Mouse (Mus musculus) kidney, postnatal 0 days (tissue): Measurements from ENCODE around the gene Slc25a35. TPM values are rescaled to one million over a fixed set of nuclear protein-coding genes. Genes with fewer than 3 reads are reported as not detected.

ENCODE experiments used
- ATAC-seq: fragments of 200-750 bp; cut with Nextera tagmentation; replicated peaks from 2 replicates; pipeline ENCODE4 v1.8.0; 2017; ENCODE audit warnings: low read depth, moderate number of reproducible peaks, moderate TSS enrichment, moderate library complexity; ENCODE audit not compliant: low FRiP score
- DNase-seq: peaks from one replicate; pipeline ENCODE4 v3.0.0-alpha.2; 2016; ENCODE audit warnings: low spot score
- H3K27ac ChIP-seq: fragments of 300-500 bp; sonication (generic); 2 replicates; pipeline ENCODE4 v1.5.1; 2014; ENCODE audit warnings: mild to moderate bottlenecking
- H3K27me3 ChIP-seq: fragments of 300-500 bp; sonication (generic); 2 replicates; pipeline ENCODE4 v1.6.1; 2014; ENCODE audit warnings: low read length, mixed read lengths; ENCODE audit not compliant: insufficient read depth
- H3K36me3 ChIP-seq: fragments of 300-500 bp; sonication (generic); 2 replicates; pipeline ENCODE4 v1.6.1; 2014; ENCODE audit warnings: low read length, mixed read lengths; ENCODE audit not compliant: insufficient read depth
- H3K4me1 ChIP-seq: fragments of 300-500 bp; sonication (generic); replicated peaks from 2 replicates; pipeline ENCODE4 v1.6.1; 2014; ENCODE audit warnings: antibody characterized with exemption, low read length, mixed read lengths; ENCODE audit not compliant: insufficient read depth
- H3K4me2 ChIP-seq: fragments of 300-500 bp; sonication (generic); 2 replicates; pipeline ENCODE4 v1.6.1; 2014; ENCODE audit warnings: mild to moderate bottlenecking, low read length, moderate library complexity, mixed read lengths
- H3K4me3 ChIP-seq: fragments of 300-500 bp; sonication (generic); replicated peaks from 2 replicates; pipeline ENCODE4 v1.5.1; 2014; ENCODE audit warnings: low read depth, low read length
- H3K9ac ChIP-seq: fragments of 300-500 bp; sonication (generic); 2 replicates; pipeline ENCODE4 v1.6.1; 2014; ENCODE audit warnings: low read depth, low read length
- H3K9me3 ChIP-seq: fragments of 300-500 bp; sonication (generic); replicated peaks from 2 replicates; pipeline ENCODE4 v1.6.1; 2016; ENCODE audit warnings: low read length, inconsistent platforms, mixed read lengths
- CTCF ChIP-seq: IDR thresholded peaks from 2 replicates; pipeline ENCODE4 v1.5.1; 2016; ENCODE audit warnings: antibody characterized with exemption, low read depth, mild to moderate bottlenecking, moderate library complexity
- WGBS: fragments of 180-500 bp; shearing (Covaris S2); extraction: QIAGEN DNeasy Blood & Tissue Kit; methylation state at CpG from one replicate; pipeline ENCODE4 v1.1.7; 2014; 5-methylcytosine and 5-hydroxymethylcytosine counted together
- microRNA-seq: library from miRNA; unstranded; fragments of <30 nt; microRNA quantifications from one replicate; pipeline ENCODE4, GENCODE M21; 2016
- polyA plus RNA-seq: library from polyadenylated mRNA; unstranded; fragments of >200 nt; fragmentation: Nextera tagmentation; extraction: Ambion mirVana; gene quantifications from 2 replicates; pipeline ENCODE4 v1.2.1, GENCODE M21; 2015

Gene Slc25a35
- polyA plus RNA-seq, 1 experiment from 2014 or later, result 11.5 TPM

- H3K4me2 ChIP-seq, result peak within 1 kb of the TSS; percentile 77
- peak within 1 kb of the TSS; percentile 75 for H3K9ac ChIP-seq
- no peaks in the 10 kb centered on the region for H3K9me3 ChIP-seq
- peak; percentile 94 for ATAC-seq
- H3K36me3 ChIP-seq, result no peaks in the 10 kb centered on the region
- peaks cover 10% of the 10 kb centered on the region for H3K4me1 ChIP-seq
- no peaks in the 10 kb centered on the region for H3K27me3 ChIP-seq
- TF ChIP-seq CTCF, result peak; percentile 71
- H3K4me3 ChIP-seq, result peak within 1 kb of the TSS; percentile 57
- peak; percentile 98 for DNase-seq
- 2% methylated on average over 38 of the region's 38 CpGs for WGBS
- peak within 1 kb of the TSS; percentile 83 for H3K27ac ChIP-seq
These were observed 47.9 kb downstream of the Slc25a35 start, which contains the start of gene Ctc1 for GRCm38 (mm10) chr11:69015644-69016441. TSS of gene Ctc1 (plus strand) at chr11:69015911.

DNA sequence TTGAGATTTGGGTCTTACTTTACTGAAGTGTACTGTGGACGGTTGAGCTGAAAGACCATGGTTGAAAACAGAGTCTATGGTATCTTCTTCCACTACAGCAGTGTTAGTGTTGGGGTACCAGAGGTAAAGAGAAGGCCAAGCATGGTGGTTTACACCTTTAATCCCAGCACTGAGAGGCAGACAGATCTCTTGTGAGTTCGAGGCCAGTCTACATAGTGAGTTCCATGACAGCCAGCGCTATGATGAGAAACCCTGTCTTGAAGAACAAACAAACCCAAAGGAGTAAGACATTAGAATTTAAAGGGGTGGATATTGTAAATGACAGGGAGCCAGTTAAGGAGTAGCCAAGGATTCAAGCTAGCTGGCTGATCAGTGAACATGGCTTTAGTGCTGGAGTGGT is 48.8 kb downstream of the Slc25a35 start:
- Histone ChIP-seq H3K36me3 (peaks cover 6% of the 10 kb centered on the region; the same call in 1 of the 2 replicates), H3K4me1 (peaks cover 6% of the 10 kb centered on the region), H3K4me3 (peak overlapping the region; percentile 57), H3K9me3 (no peaks in the 10 kb centered on the region), H3K4me2 (peak overlapping the region; percentile 77), H3K9ac (peak overlapping the region; percentile 75), H3K27ac (peak overlapping the region; percentile 83; the same call in 1 of the 2 replicates), H3K27me3 (no peaks in the 10 kb centered on the region)
- WGBS, result 74% methylated on average over 3 of the region's 3 CpGs
- ATAC-seq, result no peak
- DNase-seq, result no peak
- no peak for TF ChIP-seq CTCF

DNA sequence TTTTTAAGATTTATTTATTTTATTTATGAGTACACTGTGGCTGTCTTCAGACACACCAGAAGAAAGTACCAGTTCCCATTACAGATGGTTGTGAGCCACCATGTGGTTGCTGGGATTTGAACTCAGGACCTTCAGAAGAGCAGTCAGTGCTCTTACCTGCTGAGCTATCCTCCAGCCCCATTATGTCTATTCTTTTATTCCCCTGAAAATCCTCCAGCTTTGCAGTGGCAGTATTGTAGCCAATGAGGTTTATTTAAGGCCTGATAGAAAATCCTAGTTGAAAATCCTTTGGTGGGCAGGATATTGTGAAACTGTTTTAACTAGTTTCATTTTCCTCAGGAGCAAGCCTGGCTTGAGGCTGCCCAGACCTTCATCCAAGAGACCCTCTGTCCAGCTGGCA is 52.8 kb downstream of the Slc25a35 start:
- Histone ChIP-seq H3K27me3 (no peaks in the 10 kb centered on the region), H3K4me2 (no peak overlapping the region)
- no peak for ATAC-seq

More for the DNA sequence above, 52.8 kb downstream of the Slc25a35 start:
- H3K9me3 ChIP-seq, result no peaks in the 10 kb centered on the region
- H3K4me1 ChIP-seq, result peaks cover 6% of the 10 kb centered on the region
- peaks cover 40% of the 10 kb centered on the region; the same call in 1 of the 2 replicates for H3K36me3 ChIP-seq
- no peak overlapping the region for H3K4me3 ChIP-seq
- H3K27ac ChIP-seq, result no peak overlapping the region
- no peak overlapping the region for H3K9ac ChIP-seq
- TF ChIP-seq CTCF, result no peak
- no peak for DNase-seq

Small RNA genes within 50 kb of the gene (microRNA-seq; reads per million reads assigned to microRNA genes)
- gene Mir3062, result 1.0 reads per million

Other genes starting within 250 kb of the Slc25a35 start
- gene Ndel1, start 96.3 kb upstream of the Slc25a35 start, polyA plus RNA-seq, result 86.1 and 90.9 TPM in 2 replicates
- 0.13 and 0.17 TPM in 2 replicates for gene Rnf222, start 79.6 kb upstream of the Slc25a35 start, polyA plus RNA-seq
- 1,114 and 1,312 TPM in 2 replicates for gene Rpl26, start 66.5 kb upstream of the Slc25a35 start, polyA plus RNA-seq
- gene Odf4, start 41.0 kb upstream of the Slc25a35 start, polyA plus RNA-seq, result 0.29 TPM in 1 of 2 replicates, not detected in the other
- gene Arhgef15, start 10.7 kb upstream of the Slc25a35 start, polyA plus RNA-seq, result 8.9 and 11.3 TPM in 2 replicates
- 55.6 and 58.3 TPM in 2 replicates for gene Rangrf, start 7.1 kb downstream of the Slc25a35 start, polyA plus RNA-seq
- gene Pfas, start 40.3 kb downstream of the Slc25a35 start, polyA plus RNA-seq, result 20.9 and 23.3 TPM in 2 replicates
- 27.6 and 27.7 TPM in 2 replicates for gene Ctc1, start 47.8 kb downstream of the Slc25a35 start, polyA plus RNA-seq
- 49.3 and 61.1 TPM in 2 replicates for gene Aurkb, start 77.5 kb downstream of the Slc25a35 start, polyA plus RNA-seq
- gene Borcs6, start 91.6 kb downstream of the Slc25a35 start, polyA plus RNA-seq, result 11.9 and 13.3 TPM in 2 replicates
- gene Tmem107, start 102.7 kb downstream of the Slc25a35 start, polyA plus RNA-seq, result 60.8 and 61.3 TPM in 2 replicates
- 66.7 and 67.7 TPM in 2 replicates for gene Vamp2, start 120.4 kb downstream of the Slc25a35 start, polyA plus RNA-seq
- 7.4 and 9.9 TPM in 2 replicates for gene Per1, start 127.1 kb downstream of the Slc25a35 start, polyA plus RNA-seq
- gene Hes7, start 152.3 kb downstream of the Slc25a35 start, polyA plus RNA-seq, result 0.42 and 0.50 TPM in 2 replicates
- 0.25 and 0.31 TPM in 2 replicates for gene 9130213A22Rik, start 154.5 kb downstream of the Slc25a35 start, polyA plus RNA-seq
- gene Aloxe3, start 157.8 kb downstream of the Slc25a35 start, polyA plus RNA-seq, result 0.54 and 0.69 TPM in 2 replicates
- gene Alox12b, start 188.9 kb downstream of the Slc25a35 start, polyA plus RNA-seq, result 0.27 and 0.36 TPM in 2 replicates
- 0.17 and 0.61 TPM in 2 replicates for gene Alox8, start 229.7 kb downstream of the Slc25a35 start, polyA plus RNA-seq